Mouse (Mus musculus) testis, adult 2 months (tissue): ENCODE results near the gene Sf3b6.

Source experiments
- CTCF ChIP-seq: fragments of 200-500 bp; IDR thresholded peaks from 2 replicates; pipeline ENCODE4 v1.5.1; 2012; ENCODE audit warnings: low read depth, mild to moderate bottlenecking, inconsistent platforms, low read length, moderate library complexity; ENCODE audit not compliant: control insufficient read depth, insufficient read depth, insufficient replicate concordance
- POLR2A ChIP-seq: fragments of 200-500 bp; IDR thresholded peaks from 2 replicates; pipeline ENCODE4 v1.6.1; 2012; ENCODE audit warnings: low read depth, mild to moderate bottlenecking, inconsistent platforms, low read length, moderate library complexity; ENCODE audit not compliant: control insufficient read depth

GRCm38 (mm10) chr12:4874161-4874927 is 57.0 kb downstream of the Sf3b6 start, which contains the start of gene Mfsd2b:
- peak; percentile 12; the same call in 1 of the 2 replicates for TF ChIP-seq POLR2A
- no peak for TF ChIP-seq CTCF
